Mouse (Mus musculus): ENCODE data around the gene Ccdc83.

- TF ChIP-seq CTCF (IDR thresholded peaks at IDR 0.05; ENCODE audit: insufficient read depth, low read depth, low read length) (no peak), POLR2A (IDR thresholded peaks at IDR 0.05; ENCODE audit: insufficient read depth, low read depth, low read length) (no peak)
Measured at GRCm38 (mm10) chr7:90277769-90278168, 12.2 kb upstream of the Ccdc83 start.

All from olfactory bulb, adult 2 months (tissue).